Mouse (Mus musculus) retina, embryonic 14.5 days (tissue): ENCODE results near the gene Stk24.
A peak's percentile ranks its signal among the peaks of the same experiment; 100 is the strongest.

ENCODE experiments used
- DNase-seq: peaks from one replicate; pipeline ENCODE4 v3.0.0-alpha.2; 2015; ENCODE audit warnings: low spot score

Gene Stk24

GRCm38 (mm10) chr14:121379116-121379826, 540 bp downstream of the Stk24 start:
- peak; percentile 80 for DNase-seq

- peak; percentile 53 for DNase-seq
These were observed 1.3 kb downstream of the Stk24 start for GRCm38 (mm10) chr14:121378243-121379115.

GRCm38 (mm10) chr14:121376566-121376965, 3.2 kb downstream of the Stk24 start:
- no peak for DNase-seq

GRCm38 (mm10) chr14:121373901-121374300, 5.9 kb downstream of the Stk24 start:
- no peak for DNase-seq

GRCm38 (mm10) chr14:121373020-121373419, 6.8 kb downstream of the Stk24 start:
- no peak for DNase-seq

GRCm38 (mm10) chr14:121371911-121372820, 7.6 kb downstream of the Stk24 start:
- DNase-seq: no peak

GRCm38 (mm10) chr14:121369385-121369784, 10.4 kb downstream of the Stk24 start:
- DNase-seq: no peak

- DNase-seq: no peak
These were observed 11.6 kb downstream of the Stk24 start for GRCm38 (mm10) chr14:121368108-121368705.

- no peak for DNase-seq
These were observed 13.7 kb downstream of the Stk24 start for GRCm38 (mm10) chr14:121365991-121366728.

- no peak for DNase-seq
These were observed 14.4 kb downstream of the Stk24 start for GRCm38 (mm10) chr14:121365390-121365789.

GRCm38 (mm10) chr14:121364282-121364681, 15.5 kb downstream of the Stk24 start:
- no peak for DNase-seq

- DNase-seq: no peak
These were observed 18.3 kb downstream of the Stk24 start for GRCm38 (mm10) chr14:121361319-121362114.

- no peak for DNase-seq
These were observed 20.0 kb downstream of the Stk24 start for GRCm38 (mm10) chr14:121359850-121360249.

- DNase-seq: no peak
These were observed 20.8 kb downstream of the Stk24 start for GRCm38 (mm10) chr14:121359015-121359414.

GRCm38 (mm10) chr14:121358327-121358726, 21.5 kb downstream of the Stk24 start:
- DNase-seq: no peak

- DNase-seq: no peak
These were observed 23.4 kb downstream of the Stk24 start for GRCm38 (mm10) chr14:121356336-121356862.

GRCm38 (mm10) chr14:121355732-121356131, 24.1 kb downstream of the Stk24 start:
- no peak for DNase-seq

- no peak for DNase-seq
These were observed 26.0 kb downstream of the Stk24 start for GRCm38 (mm10) chr14:121353648-121354377.

- DNase-seq: no peak
These were observed 27.1 kb downstream of the Stk24 start for GRCm38 (mm10) chr14:121352744-121353143.
